Mouse (Mus musculus) neural tube, embryonic 11.5 days (tissue): ENCODE measurements around the gene Eras. TPM values are rescaled to one million over a fixed set of nuclear protein-coding genes. Genes with fewer than 3 reads are reported as not detected.

Experiments used
- ATAC-seq: fragments of 200-750 bp; cut with Nextera tagmentation; 2 replicates; pipeline ENCODE4 v1.8.0; 2017; ENCODE audit warnings: moderate number of reproducible peaks, mild to moderate bottlenecking, moderate TSS enrichment, moderate library complexity; ENCODE audit not compliant: insufficient read depth, low FRiP score, low TSS enrichment
- DNase-seq: peaks from one replicate; pipeline ENCODE4 v3.0.0-alpha.2; 2015; ENCODE audit warnings: low spot score
- H3K27ac ChIP-seq: fragments of 300-500 bp; sonication (generic); 2 replicates; pipeline ENCODE4 v1.5.1; 2014; ENCODE audit warnings: low read depth, mild to moderate bottlenecking, low read length
- H3K27me3 ChIP-seq: fragments of 300-500 bp; sonication (generic); 2 replicates; pipeline ENCODE4 v1.6.1; 2014; ENCODE audit warnings: mild to moderate bottlenecking, low read length, mixed read lengths; ENCODE audit not compliant: control insufficient read depth, insufficient read depth
- H3K36me3 ChIP-seq: fragments of 300-500 bp; sonication (generic); 2 replicates; pipeline ENCODE4 v1.6.1; 2014; ENCODE audit warnings: mild to moderate bottlenecking, low read length, moderate library complexity, mixed read lengths; ENCODE audit not compliant: control insufficient read depth, insufficient read depth
- H3K4me1 ChIP-seq: fragments of 300-500 bp; sonication (generic); 2 replicates; pipeline ENCODE4 v1.6.1; 2014; ENCODE audit warnings: low read length, mixed read lengths; ENCODE audit not compliant: control insufficient read depth, insufficient read depth
- H3K4me2 ChIP-seq: fragments of 300-500 bp; sonication (generic); 2 replicates; pipeline ENCODE4 v1.6.1; 2014; ENCODE audit warnings: low read depth, mild to moderate bottlenecking, moderate library complexity
- H3K4me3 ChIP-seq: fragments of 300-500 bp; sonication (generic); 2 replicates; pipeline ENCODE4 v1.5.1; 2014; ENCODE audit warnings: low read depth, low read length
- H3K9ac ChIP-seq: fragments of 300-500 bp; sonication (generic); 2 replicates; pipeline ENCODE4 v1.6.1; 2014; ENCODE audit warnings: mild to moderate bottlenecking, low read length
- H3K9me3 ChIP-seq: fragments of 300-500 bp; sonication (generic); 2 replicates; pipeline ENCODE4 v1.6.1; 2016; ENCODE audit warnings: low read length; ENCODE audit not compliant: control insufficient read depth
- WGBS: fragments of 180-500 bp; shearing (Covaris S2); extraction: QIAGEN DNeasy Blood & Tissue Kit; methylation state at CpG from one replicate; pipeline ENCODE4 v1.1.7; 2014; 5-methylcytosine and 5-hydroxymethylcytosine counted together
- polyA plus RNA-seq: library from polyadenylated mRNA; unstranded; fragments of >200 nt; fragmentation: Nextera tagmentation; extraction: Ambion mirVana; gene quantifications from 2 replicates; pipeline ENCODE4 v1.2.1, GENCODE M21; 2014

The Eras gene
- polyA plus RNA-seq, 1 experiment from 2014 or later: not detected

GRCm38 (mm10) chrX:7898211-7898610 is 30.2 kb downstream of the Eras start:
- H3K9me3 ChIP-seq: no peaks in the 10 kb centered on the region
- peak overlapping the region; percentile 54 for H3K4me3 ChIP-seq
- no peaks in the 10 kb centered on the region for H3K4me1 ChIP-seq
- H3K4me2 ChIP-seq: peak overlapping the region; percentile 45
- H3K9ac ChIP-seq: peak overlapping the region; percentile 58
- WGBS: 32% methylated on average over 13 of the region's 13 CpGs
- ATAC-seq (no peak), DNase-seq (no peak)
- no peaks in the 10 kb centered on the region; the same call in 1 of the 2 replicates for H3K36me3 ChIP-seq
- H3K27ac ChIP-seq: no peak overlapping the region
- H3K27me3 ChIP-seq: no peaks in the 10 kb centered on the region

- Histone ChIP-seq H3K9ac (peak within 1 kb of the TSS; percentile 26), H3K36me3 (no peaks in the 10 kb centered on the region), H3K27me3 (no peaks in the 10 kb centered on the region), H3K27ac (peak within 1 kb of the TSS; percentile 60; the same call in 1 of the 2 replicates), H3K4me2 (peak within 1 kb of the TSS; percentile 44), H3K4me3 (peak within 1 kb of the TSS; percentile 52), H3K9me3 (no peaks in the 10 kb centered on the region), H3K4me1 (no peaks in the 10 kb centered on the region)
- DNase-seq: peak; percentile 74
- 15% methylated on average over 49 of the region's 49 CpGs for WGBS
- ATAC-seq: peak; percentile 86
Measured at GRCm38 (mm10) chrX:7883841-7884567, 44.4 kb downstream of the Eras start, which contains the start of gene Slc35a2. Gene Slc35a2, plus strand, starts transcription at chrX:7884028.

DNA sequence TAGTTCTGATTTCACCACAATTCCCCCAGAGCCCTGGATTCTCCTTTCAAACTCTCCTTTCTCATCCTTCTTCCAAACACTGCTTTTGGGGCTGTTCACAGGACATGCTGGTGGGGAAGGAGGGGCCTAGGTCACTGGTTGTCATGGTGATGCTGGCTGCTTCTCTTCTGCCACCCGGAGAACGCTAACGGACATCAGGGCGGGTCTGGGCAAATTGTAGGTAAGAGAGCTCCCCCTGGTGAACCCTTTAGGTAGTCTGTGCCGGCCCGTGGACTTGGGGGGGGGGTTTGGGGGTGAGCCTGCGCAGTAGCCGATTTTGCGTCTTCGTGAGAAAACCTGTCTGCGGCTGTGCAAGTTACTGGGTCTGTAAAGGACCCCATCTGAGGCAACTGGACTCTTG is 48.6 kb downstream of the Eras start:
- H3K9ac ChIP-seq: no peak overlapping the region
- WGBS: 11% methylated on average over 11 of the region's 11 CpGs

DNA sequence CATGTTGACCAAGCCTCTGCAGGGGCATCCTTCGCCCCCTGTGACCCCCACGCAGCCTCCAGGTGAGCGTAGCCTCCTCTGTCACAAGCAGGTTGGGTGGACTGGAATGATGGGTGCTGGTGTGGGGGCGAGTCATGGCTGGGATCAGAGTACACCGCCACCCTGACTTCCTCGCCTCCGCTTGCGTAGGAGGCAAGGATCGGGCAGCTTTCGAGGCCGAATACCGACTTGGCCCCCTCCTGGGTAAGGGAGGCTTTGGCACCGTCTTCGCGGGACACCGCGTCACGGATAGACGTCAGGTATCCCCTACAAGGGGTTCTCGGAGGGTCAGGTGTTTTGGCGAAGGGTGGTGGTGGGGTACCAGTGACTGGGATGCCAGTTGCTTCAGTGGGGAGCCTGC is 49.9 kb downstream of the Eras start:
- no peak for DNase-seq
- Histone ChIP-seq H3K4me3 (peak overlapping the region; percentile 36), H3K9ac (peak overlapping the region; percentile 26; the same call in 1 of the 2 replicates), H3K36me3 (no peaks in the 10 kb centered on the region), H3K4me1 (no peaks in the 10 kb centered on the region), H3K27me3 (no peaks in the 10 kb centered on the region), H3K4me2 (peak overlapping the region; percentile 80), H3K27ac (no peak overlapping the region), H3K9me3 (no peaks in the 10 kb centered on the region)
- WGBS: 21% methylated on average over 19 of the region's 21 CpGs
- no peak; the same call in 1 of the 2 replicates for ATAC-seq

More for the DNA sequence above, 48.6 kb downstream of the Eras start:
- Histone ChIP-seq H3K4me2 (peak overlapping the region; percentile 22), H3K4me3 (no peak overlapping the region), H3K9me3 (no peaks in the 10 kb centered on the region), H3K27me3 (no peaks in the 10 kb centered on the region), H3K4me1 (no peaks in the 10 kb centered on the region), H3K36me3 (no peaks in the 10 kb centered on the region), H3K27ac (no peak overlapping the region)
- peak; percentile 78 for DNase-seq
- peak; percentile 49 for ATAC-seq

DNA sequence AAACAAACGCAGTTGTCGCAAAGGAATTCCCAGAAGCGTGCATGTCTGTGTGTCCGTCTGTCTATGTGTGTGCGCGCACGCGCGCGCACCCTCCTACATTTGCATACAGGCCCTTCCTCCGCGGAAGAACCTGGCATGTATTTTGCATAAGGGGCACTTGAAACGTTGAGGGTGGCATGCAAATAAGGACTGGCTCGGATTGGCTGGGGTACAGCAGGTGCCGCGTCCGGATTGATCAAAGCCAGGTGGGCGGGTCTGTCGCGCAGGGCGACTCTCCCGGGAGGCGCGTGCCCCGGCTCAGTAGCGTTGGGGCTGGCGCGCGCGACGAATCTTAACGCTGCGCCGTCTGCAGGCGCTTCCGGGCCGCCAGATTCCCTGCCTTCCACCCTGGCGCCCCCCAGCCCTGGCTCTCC is 50.4 kb downstream of the Eras start, which contains the start of gene Pim2:
Gene Pim2 (plus strand): TSS at position 256 of the 413 bp plus-strand sequence.
- Histone ChIP-seq H3K4me3 (peak within 1 kb of the TSS; percentile 36), H3K9me3 (no peaks in the 10 kb centered on the region), H3K27me3 (no peaks in the 10 kb centered on the region), H3K4me2 (peak within 1 kb of the TSS; percentile 80), H3K27ac (no peak within 1 kb of the TSS), H3K9ac (peak within 1 kb of the TSS; percentile 26; the same call in 1 of the 2 replicates), H3K36me3 (no peaks in the 10 kb centered on the region), H3K4me1 (no peaks in the 10 kb centered on the region)
- DNase-seq (peak; percentile 76), ATAC-seq (peak; percentile 82)
- WGBS: 29% methylated on average over 28 of the region's 38 CpGs

Other genes with a start within 250 kb of the Eras start
- gene Magix, start 247.4 kb downstream of the Eras start, polyA plus RNA-seq: not detected in 2 replicates
- 47.3 and 48.4 TPM in 2 replicates for gene Gpkow, start 231.5 kb downstream of the Eras start, polyA plus RNA-seq
- 17.8 and 18.3 TPM in 2 replicates for gene Wdr45, start 214.3 kb downstream of the Eras start, polyA plus RNA-seq
- gene Gm45208, start 206.4 kb downstream of the Eras start, polyA plus RNA-seq: not detected in 2 replicates
- 102 and 104 TPM in 2 replicates for gene Praf2, start 200.2 kb downstream of the Eras start, polyA plus RNA-seq
- gene Ccdc120, start 177.7 kb downstream of the Eras start, polyA plus RNA-seq: 21.0 and 31.8 TPM in 2 replicates
- 21.6 and 25.9 TPM in 2 replicates for gene Tfe3, start 166.0 kb downstream of the Eras start, polyA plus RNA-seq
- gene Gripap1, start 138.8 kb downstream of the Eras start, polyA plus RNA-seq: 51.7 and 57.0 TPM in 2 replicates
- gene Kcnd1, start 106.3 kb downstream of the Eras start, polyA plus RNA-seq: 2.2 and 2.5 TPM in 2 replicates
- 35.9 and 40.8 TPM in 2 replicates for gene Otud5, start 87.2 kb downstream of the Eras start, polyA plus RNA-seq
- 5.9 and 7.8 TPM in 2 replicates for gene Pim2, start 50.3 kb downstream of the Eras start, polyA plus RNA-seq
- 13.8 and 15.3 TPM in 2 replicates for gene Slc35a2, start 44.6 kb downstream of the Eras start, polyA plus RNA-seq
- gene Pqbp1, start 29.3 kb downstream of the Eras start, polyA plus RNA-seq: 137 and 143 TPM in 2 replicates
- 171 and 184 TPM in 2 replicates for gene Timm17b, start 29.2 kb downstream of the Eras start, polyA plus RNA-seq
- gene Gm10491, start 20.8 kb downstream of the Eras start, polyA plus RNA-seq: not detected in 2 replicates
- not detected in 2 replicates for gene Gm10490, start 19.1 kb downstream of the Eras start, polyA plus RNA-seq
- gene Pcsk1n, start 8.8 kb downstream of the Eras start, polyA plus RNA-seq: 29.6 and 33.1 TPM in 2 replicates
- 51.6 and 53.6 TPM in 2 replicates for gene Hdac6, start 19.3 kb upstream of the Eras start, polyA plus RNA-seq
- 4.7 and 4.9 TPM in 2 replicates for gene Gata1, start 49.5 kb upstream of the Eras start, polyA plus RNA-seq
- gene Glod5, start 89.9 kb upstream of the Eras start, polyA plus RNA-seq: not detected in 2 replicates
- gene Suv39h1, start 146.2 kb upstream of the Eras start, polyA plus RNA-seq: 82.5 and 84.8 TPM in 2 replicates
- 0.19 and 0.32 TPM in 2 replicates for gene Was, start 161.9 kb upstream of the Eras start, polyA plus RNA-seq
- gene Wdr13, start 204.3 kb upstream of the Eras start, polyA plus RNA-seq: 25.6 and 27.3 TPM in 2 replicates
- 400 and 423 TPM in 2 replicates for gene Rbm3, start 217.3 kb upstream of the Eras start, polyA plus RNA-seq
- gene Tbc1d25, start 247.6 kb upstream of the Eras start, polyA plus RNA-seq: 13.5 and 14.8 TPM in 2 replicates